Mouse (Mus musculus) right cerebral cortex, adult 2 months (tissue): Measurements from ENCODE around the gene 1700008O03Rik.
A peak's percentile ranks its signal among the peaks of the same experiment; 100 is the strongest.

Experiments
- DNase-seq, 2 experiments: peaks; one replicate each; pipeline ENCODE4 v3.0.0; 2021 to 2022; ENCODE audit warnings: low spot score in 2 of 2

The 1700008O03Rik gene

GRCm38 (mm10) chr7:44385720-44386119, at the start of gene 1700008O03Rik:
Gene 1700008O03Rik, minus strand, starts transcription at chr7:44385820.
- no peak for DNase-seq

GRCm38 (mm10) chr7:44434089-44434488, 48.5 kb upstream of the 1700008O03Rik start:
- DNase-seq: no peak

- DNase-seq: no peak
Observed at GRCm38 (mm10) chr7:44433371-44433770, 47.8 kb upstream of the 1700008O03Rik start.

GRCm38 (mm10) chr7:44432550-44432949, 46.9 kb upstream of the 1700008O03Rik start:
- peak in 1 of 2 experiments; percentile 44 for DNase-seq

- peak; percentile 59 to 69 for DNase-seq
Observed at GRCm38 (mm10) chr7:44429534-44430488, 44.2 kb upstream of the 1700008O03Rik start.

GRCm38 (mm10) chr7:44428968-44429521, 43.4 kb upstream of the 1700008O03Rik start, which contains the start of gene Lrrc4b:
Gene Lrrc4b, plus strand, starts transcription at chr7:44429018.
- peak; percentile 76 to 80 for DNase-seq

- DNase-seq: peak; percentile 50 to 54
Observed at GRCm38 (mm10) chr7:44428171-44428950, 42.7 kb upstream of the 1700008O03Rik start.

- DNase-seq: no peak
Observed at GRCm38 (mm10) chr7:44427666-44428065, 42.0 kb upstream of the 1700008O03Rik start.

- no peak for DNase-seq
Observed at GRCm38 (mm10) chr7:44413307-44413706, 27.7 kb upstream of the 1700008O03Rik start.

GRCm38 (mm10) chr7:44411144-44411543, 25.5 kb upstream of the 1700008O03Rik start:
- no peak for DNase-seq

GRCm38 (mm10) chr7:44406015-44406355, 20.4 kb upstream of the 1700008O03Rik start:
- DNase-seq: no peak

GRCm38 (mm10) chr7:44405346-44406014, 19.9 kb upstream of the 1700008O03Rik start:
- peak; percentile 96 for DNase-seq

GRCm38 (mm10) chr7:44401673-44402072, 16.1 kb upstream of the 1700008O03Rik start:
- no peak for DNase-seq

- DNase-seq: peak; percentile 53 to 57
Observed at GRCm38 (mm10) chr7:44398570-44398969, 12.9 kb upstream of the 1700008O03Rik start.

GRCm38 (mm10) chr7:44393284-44393683, 7.7 kb upstream of the 1700008O03Rik start:
- no peak for DNase-seq

GRCm38 (mm10) chr7:44392341-44392740, 6.7 kb upstream of the 1700008O03Rik start:
- DNase-seq: no peak

- DNase-seq: no peak
Observed at GRCm38 (mm10) chr7:44391831-44392230, 6.2 kb upstream of the 1700008O03Rik start.

GRCm38 (mm10) chr7:44384716-44385059, 932 bp downstream of the 1700008O03Rik start:
- no peak for DNase-seq

- DNase-seq: peak; percentile 82 to 88
Observed at GRCm38 (mm10) chr7:44383980-44384715, 1.5 kb downstream of the 1700008O03Rik start, which contains the start of gene Syt3. Gene Syt3, plus strand, starts transcription at chr7:44384102.

GRCm38 (mm10) chr7:44382541-44382940, 3.1 kb downstream of the 1700008O03Rik start:
- peak; percentile 82 to 85 for DNase-seq

- no peak for DNase-seq
Observed at GRCm38 (mm10) chr7:44378290-44378689, 7.3 kb downstream of the 1700008O03Rik start.
